Mouse (Mus musculus): ENCODE measurements at regions not wholly inside any gene's neighbourhood (a gene's known extent, or its start where the extent isn't known, plus 50 kb on each side); places are given as distances from the start of the nearest gene placed in this dataset.

DNA sequence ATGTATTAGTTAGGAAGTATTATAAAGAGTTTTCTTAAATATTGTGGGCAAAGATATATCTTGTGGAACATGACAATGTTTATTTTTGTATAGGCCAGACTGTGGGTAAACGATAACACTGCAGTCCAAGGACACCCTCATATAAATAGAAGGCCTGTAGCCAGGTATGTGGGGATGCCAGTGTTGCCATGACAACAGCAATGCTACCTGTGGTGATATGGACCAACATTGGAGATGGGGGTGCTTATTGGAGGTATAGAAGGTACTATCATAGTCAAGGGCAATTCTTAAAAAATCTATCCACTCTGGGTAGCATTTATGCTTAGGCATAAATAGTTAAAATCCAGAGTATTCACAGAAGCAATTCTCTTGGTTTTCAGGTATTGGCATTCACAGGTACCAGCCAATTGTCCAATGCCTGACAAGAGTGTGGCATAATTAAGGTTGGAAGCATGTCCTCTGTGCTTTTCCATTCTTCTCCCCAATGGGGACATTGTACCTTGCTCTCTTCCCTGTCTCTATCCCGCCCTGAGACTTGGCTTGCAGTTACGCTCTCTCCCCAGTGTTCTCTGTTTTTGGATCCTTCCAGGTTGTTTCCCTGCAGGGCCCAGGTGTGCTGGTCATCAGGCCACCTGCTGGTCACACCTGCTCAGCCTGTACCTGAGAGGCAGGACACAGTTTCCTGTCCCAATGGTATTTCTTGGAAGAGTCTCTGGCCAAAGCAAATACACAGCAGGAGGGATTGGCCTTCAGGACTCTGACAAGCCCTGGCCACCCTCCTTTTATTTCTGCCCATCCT is 146.1 kb upstream of the Astn2 start:
- TF ChIP-seq POLR2A (IDR thresholded peaks at IDR 0.05; ENCODE audit: borderline replicate concordance, extremely low read depth, low read depth, low read length) = no peak
- TF ChIP-seq CTCF (IDR thresholded peaks at IDR 0.05; ENCODE audit: insufficient read depth, low read length) = no peak
